Mouse (Mus musculus): ENCODE measurements around the gene Spata25.

DNA sequence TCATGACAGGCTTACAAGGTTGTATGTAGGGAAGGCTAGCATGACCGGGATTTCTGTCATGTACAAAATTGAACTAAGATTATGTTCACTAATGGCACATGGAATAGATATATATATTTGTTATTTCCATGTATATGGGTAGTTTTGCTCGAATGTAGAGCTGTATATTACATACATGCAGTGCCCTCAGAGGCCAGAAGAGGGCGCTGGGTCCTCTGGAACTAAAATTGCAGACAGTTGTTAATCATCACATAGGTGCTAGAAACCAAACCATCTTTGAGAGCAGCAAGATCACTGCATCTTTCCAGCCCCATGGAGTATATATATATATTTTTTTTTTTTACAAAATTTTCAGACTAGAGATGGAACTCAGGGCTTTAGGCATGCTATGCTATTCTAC lies 17.4 kb upstream of the Spata25 start:
- TF ChIP-seq POLR2A (IDR thresholded peaks at IDR 0.05; ENCODE audit: insufficient read length, low read depth) (no peak), E2F4 (IDR thresholded peaks at IDR 0.05; ENCODE audit: insufficient read depth) (no peak)
